Mouse (Mus musculus): ENCODE measurements around the gene Lpcat2.

GRCm38 (mm10) chr8:92856273-92856986 lies 1.3 kb downstream of the Lpcat2 start:
- TF ChIP-seq POLR2A (IDR thresholded peaks at IDR 0.05; ENCODE audit: control insufficient read depth, extremely low read depth, insufficient read depth, low read length, poor library complexity) = no peak
- TF ChIP-seq CTCF (IDR thresholded peaks at IDR 0.05; ENCODE audit: borderline replicate concordance, control insufficient read depth, extremely low read depth, insufficient read depth, low read length, poor library complexity) = no peak

Measured in thymus, adult 2 months (tissue).